Mouse (Mus musculus): ENCODE measurements around the gene Atpif1.
"Not testable (repeated sequence)": the region's sequence is repeated elsewhere in the genome, so short reads cannot be mapped to it uniquely, and the experiment has no call there.

Atpif1 gene

DNA sequence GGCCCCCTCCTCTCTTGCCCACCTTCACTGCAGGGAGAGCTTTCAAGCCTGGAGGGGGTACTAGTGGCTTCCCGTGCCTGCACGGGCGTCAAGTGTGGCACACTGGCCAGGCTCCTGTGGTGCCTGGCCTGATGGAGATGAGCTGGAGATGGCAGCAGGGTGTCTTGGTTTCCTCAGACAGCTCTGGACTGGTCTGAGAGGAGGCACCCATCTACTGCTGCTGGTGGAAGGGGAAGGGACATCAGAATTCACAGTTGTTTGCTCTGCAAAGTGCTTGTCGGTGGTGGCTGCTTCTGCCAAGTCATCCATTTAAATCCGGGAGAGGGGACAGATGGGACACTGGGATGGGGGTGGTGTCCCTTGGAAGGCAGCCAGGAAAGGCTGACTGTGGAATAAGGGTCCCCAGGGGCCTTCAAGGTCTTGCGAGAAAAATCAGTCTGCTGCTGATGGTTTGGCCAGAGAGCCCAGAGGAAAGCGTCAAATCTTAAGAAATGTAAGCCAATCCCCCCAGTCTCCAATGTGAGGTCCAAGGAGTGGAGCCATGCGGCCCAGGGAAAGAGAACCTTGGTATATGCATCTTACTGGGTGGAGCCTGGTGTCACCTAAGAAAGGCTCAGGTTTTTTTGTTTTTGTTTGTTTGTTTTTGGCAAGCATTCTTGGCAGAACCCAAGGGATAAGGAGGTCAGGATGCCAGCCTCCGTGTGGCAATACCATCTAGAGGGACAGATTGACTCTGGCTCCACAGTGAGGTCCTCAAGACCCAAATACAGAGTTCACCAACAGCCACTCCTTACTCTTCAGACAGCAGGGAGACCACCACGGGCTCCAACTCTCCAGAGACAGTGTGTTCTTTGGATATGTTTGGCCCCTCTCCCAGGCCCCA, 41.0 kb downstream of the Atpif1 start:
- no peak for DNase-seq (ENCODE audit: low spot score in 2 of 2)

DNA sequence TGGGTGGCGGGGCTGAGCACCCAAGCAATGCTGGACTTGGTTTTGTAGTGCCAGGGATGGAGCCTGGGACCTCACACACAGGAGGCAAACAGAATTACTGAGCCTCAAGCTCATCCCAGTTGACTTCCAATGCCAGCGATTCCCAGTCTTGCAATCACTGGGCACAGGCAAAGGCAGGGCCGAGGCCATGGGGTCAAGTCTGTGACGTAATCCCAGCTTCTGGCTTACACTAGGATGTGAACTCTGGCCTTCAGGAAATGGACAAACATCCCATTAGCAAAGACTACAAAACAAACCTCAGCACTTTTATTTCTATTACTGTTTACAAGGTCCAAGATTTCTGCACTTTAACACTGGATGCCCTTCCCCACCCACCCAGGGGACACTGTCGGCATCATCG, 41.7 kb downstream of the Atpif1 start:
- no peak for DNase-seq (ENCODE audit: low spot score in 2 of 2)

DNA sequence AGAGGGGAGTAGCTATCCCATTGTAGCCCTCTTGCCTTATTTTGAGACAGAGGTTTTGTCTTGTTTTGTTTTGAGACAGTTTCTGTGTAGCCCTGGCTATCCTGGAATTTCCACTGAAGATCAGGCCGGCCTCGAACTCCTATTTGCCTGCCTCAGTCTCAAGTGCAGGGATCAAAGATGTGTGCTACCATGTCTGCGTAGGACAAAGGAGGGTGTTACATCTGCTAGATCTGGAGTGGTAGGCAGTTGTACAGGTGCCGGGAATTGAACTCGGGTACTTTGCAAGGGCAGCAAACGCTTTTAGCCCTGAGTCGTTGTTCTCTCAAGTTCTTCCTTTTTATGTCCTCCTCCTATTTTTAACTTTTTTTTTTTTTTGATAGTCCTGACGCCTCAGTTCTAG, 42.4 kb downstream of the Atpif1 start:
- no peak for DNase-seq (ENCODE audit: low spot score in 2 of 2)

DNA sequence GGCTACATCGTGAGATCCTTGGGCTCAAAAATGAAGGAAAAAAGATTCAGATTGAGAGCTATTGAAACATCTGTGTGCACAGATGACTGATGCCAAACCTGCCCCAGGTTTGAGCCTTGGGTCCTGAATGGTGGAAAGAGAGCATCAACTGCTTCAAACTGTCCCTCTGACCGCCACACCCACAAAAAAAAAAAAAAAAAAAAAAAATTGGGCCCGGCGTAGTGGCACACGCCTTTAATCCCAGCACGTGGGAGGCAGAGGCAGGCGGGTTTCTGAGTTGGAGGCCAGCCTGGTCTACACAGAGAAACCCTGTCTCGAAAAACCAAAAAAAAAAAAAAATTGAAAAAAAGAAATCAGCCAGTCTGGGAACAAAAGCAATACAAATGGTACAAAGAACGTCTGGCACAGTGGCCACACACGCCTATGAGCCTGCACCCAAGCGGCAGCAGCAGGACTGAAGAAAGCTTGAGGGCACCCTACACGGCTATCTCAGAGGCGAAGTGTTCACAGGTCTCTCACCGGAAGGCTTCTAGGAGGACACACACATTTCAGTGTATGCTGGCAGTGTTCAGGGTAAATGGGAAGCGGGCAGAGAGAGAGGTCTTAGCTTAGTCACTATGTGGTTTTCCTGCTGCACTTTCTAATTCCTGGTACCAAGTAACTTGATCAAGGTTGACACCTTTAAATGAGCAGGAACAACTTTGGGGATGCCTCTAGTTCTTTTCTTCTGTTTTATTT, 43.0 kb downstream of the Atpif1 start:
- DNase-seq (ENCODE audit: low spot score in 2 of 2) = no peak

DNA sequence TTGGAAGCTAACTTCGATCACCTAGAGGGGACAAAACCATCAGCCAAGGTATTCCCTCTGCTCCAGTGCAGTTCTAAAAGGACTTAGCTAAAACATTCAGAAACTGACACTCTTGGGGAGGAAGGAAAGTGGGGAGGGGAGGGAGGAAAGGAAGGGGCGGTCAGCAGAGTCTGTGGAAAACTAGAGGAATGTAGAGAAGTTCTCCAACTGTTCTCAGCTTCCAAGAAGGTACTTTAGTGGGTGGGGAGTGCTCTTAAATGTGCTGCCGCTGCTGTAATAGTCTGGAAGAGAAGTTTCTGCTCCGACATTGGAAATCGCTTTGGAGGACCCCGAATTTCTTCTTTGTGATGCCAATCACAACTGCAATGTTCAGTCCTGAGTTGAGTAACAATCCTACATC, 44.5 kb downstream of the Atpif1 start:
- no peak for DNase-seq (ENCODE audit: low spot score in 2 of 2)

DNA sequence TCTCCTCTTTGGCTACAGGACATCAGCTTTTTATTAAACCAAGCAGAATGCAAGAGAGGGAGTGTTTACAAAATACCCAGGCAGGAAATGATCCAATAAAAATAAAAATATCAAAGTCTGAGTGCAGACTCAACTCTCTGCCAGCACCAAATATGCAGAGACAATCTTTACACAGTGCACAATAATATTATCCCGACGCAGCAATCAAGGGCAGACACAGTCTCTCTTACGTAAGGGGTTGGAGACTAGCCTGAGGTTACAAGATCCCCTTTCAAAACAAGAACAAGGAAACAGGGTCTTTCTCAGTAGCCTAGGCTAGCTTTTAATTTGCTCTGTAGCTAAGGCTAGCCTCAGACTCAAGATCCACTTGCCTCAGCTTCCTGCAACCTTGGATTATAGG, 44.9 kb downstream of the Atpif1 start:
- DNase-seq (ENCODE audit: low spot score in 2 of 2) = no peak

DNA sequence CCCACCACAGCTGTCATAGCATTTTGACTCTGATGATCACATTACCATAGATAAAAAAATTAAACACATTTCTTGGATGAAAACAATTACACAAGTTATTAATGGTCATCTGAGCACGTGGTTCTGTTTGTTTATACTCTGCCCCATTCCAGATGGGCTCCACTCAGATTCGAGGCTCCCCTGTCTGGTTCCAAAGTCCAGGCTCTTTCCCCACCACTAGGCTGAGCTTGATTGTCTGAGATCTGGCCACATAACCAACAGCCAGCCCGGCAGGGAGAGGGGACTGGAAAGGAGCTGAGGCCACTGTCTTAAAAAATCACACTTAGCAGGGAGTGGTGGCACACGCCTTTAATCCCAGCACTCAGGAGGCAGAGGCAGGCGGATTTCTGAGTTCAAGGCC, 48.6 kb downstream of the Atpif1 start:
- no peak for DNase-seq (ENCODE audit: low spot score in 2 of 2)

DNA sequence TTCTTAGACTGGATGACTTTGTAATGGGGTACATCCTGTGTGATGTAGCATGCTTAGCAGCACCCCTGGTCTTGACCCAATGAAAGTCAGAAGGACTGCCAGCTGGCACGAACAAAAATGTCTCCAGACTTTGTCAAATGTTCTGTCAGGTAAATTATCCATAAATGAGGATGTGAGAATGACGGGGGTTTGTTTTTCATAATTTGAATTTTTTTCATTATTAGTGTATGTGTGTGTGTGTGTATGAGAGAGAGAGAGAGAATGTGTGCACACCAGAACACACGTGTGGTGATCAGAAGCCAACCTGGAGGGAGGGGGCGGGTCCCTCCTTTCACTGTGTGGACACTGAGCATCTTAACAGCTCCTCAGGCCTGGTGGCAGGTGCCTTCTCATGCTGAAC, 49.2 kb downstream of the Atpif1 start:
- DNase-seq (ENCODE audit: low spot score in 2 of 2) = no peak

DNA sequence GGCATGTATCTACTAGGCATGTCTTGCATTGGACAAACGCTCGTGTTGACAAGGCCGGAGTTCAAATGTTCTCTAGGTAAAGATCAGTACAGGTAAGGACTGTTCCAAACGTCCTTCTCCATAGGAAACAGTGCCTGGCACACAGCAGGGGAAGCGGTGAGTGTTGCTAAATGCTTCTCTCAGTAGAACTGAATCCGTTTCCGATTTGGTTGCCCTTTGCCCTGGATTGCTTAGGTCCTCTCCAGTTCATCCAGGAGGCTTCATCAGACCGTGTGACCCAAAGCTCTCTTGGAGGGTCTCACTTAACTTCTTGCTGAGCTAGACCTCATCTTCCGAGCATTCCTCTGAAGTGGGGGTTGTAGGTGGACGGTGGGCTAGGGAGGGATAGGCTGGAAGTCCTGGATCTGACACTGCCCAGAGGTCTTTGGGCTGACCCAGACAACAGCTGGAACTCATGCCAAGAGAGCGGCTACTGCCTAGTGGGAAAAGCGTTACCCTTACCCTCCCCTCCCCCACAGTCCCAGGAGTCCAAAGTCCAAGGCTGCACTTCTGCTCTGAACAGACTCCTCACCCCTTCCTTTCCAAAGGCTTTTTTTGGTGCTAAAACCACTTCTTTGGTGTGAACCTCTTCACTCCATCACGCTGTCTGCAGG, 50.4 kb downstream of the Atpif1 start:
- no peak for DNase-seq (ENCODE audit: low spot score in 2 of 2)

DNA sequence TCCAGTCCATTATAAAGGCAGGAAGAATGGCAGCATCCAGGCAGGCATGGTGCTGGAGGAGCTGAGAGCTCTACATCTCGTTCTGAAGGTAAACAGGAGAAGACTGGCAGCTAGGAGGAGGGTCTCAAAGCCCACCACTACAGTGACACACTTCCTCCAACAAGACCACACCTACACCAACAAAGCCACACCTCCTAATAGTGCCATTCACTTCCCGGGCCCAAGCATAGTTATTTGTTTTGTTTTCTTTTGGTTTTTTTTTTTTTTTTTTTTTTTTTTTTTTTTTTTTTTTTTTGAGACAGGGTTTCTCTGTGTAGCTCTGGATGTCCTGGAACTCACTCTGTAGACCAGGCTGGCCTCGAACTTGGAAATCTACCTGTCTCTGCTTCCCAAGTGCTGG, 51.4 kb downstream of the Atpif1 start:
- DNase-seq (ENCODE audit: low spot score in 2 of 2) = not testable (repeated sequence)
